Mouse (Mus musculus): ENCODE measurements around the gene Utp14a. TPM values are rescaled to one million over a fixed set of nuclear protein-coding genes. Genes with fewer than 3 reads are reported as not detected.

Utp14a gene
- polyA plus RNA-seq, 2 experiments from 2014 or later, result 32.1 to 33.6 TPM

- ATAC-seq, result no peak
These were observed 55.1 kb downstream of the Utp14a start for GRCm38 (mm10) chrX:48311727-48312126.

GRCm38 (mm10) chrX:48314530-48315079 lies 57.9 kb downstream of the Utp14a start:
- peak; percentile 71 for ATAC-seq

- ATAC-seq, result no peak
These were observed 60.8 kb downstream of the Utp14a start for GRCm38 (mm10) chrX:48317444-48317843.

GRCm38 (mm10) chrX:48318194-48318593 lies 61.5 kb downstream of the Utp14a start:
- ATAC-seq, result peak; percentile 92

Other genes with a start within 250 kb of the Utp14a start
- under 1 TPM; 0.30 to 0.37 TPM for gene Apln, start 222.0 kb upstream of the Utp14a start, polyA plus RNA-seq (2017; shearing (Covaris generic))
- gene Xpnpep2, start 148.1 kb upstream of the Utp14a start, polyA plus RNA-seq (2017; shearing (Covaris generic)), result under 1 TPM in 1 of 2 experiments, not detected in 1; 0.59 TPM
- gene Sash3, start 110.4 kb upstream of the Utp14a start, polyA plus RNA-seq (2017; shearing (Covaris generic)), result 100 to 1,000 TPM; 332 to 499 TPM
- gene Zdhhc9, start 48.0 kb upstream of the Utp14a start, polyA plus RNA-seq (2017; shearing (Covaris generic)), result 1 to 10 TPM; 1.7 to 3.0 TPM
- gene Bcorl1, start 84.5 kb downstream of the Utp14a start, polyA plus RNA-seq (2017; shearing (Covaris generic)), result 1 to 10 TPM; 2.3 to 2.7 TPM
- 10 to 100 TPM; 24.7 to 25.4 TPM for gene Elf4, start 206.3 kb downstream of the Utp14a start, polyA plus RNA-seq (2017; shearing (Covaris generic))